Mouse (Mus musculus): ENCODE data around the gene Gm10073.

DNA sequence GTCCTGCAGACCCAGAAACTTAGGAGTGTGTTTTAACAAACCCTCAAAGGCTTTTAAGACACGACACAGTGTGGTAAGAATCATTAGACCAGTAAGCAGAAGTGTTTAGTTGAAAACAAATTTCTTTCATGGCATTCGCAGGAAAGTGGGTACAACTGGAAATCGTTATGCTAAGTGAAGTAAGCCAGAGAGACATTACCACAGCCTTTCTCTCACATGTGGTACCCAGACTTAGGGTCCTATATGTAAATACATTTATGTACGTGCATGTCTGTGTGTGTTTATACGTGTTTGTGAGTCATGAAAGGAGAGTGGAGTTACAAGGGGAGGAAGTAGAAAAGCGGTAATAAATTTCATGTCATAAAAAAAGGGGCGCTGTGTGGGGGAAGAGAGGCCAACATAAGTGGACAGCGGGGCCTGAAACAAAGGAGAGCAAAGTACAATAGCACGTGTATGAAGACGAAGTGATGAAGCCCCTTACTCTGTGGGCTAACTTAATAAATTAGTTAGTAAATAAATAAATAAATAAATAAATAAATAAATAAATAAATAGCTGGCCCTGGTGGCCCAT lies 24.8 kb downstream of the Gm10073 start:
- TF ChIP-seq TAL1 (IDR thresholded peaks at IDR 0.05; ENCODE audit: low read length) (no peak), GATA1 (IDR thresholded peaks at IDR 0.05; ENCODE audit: low read length) (no peak)

Measured in erythroblast, embryonic 14.5 days (primary cell).